Mouse (Mus musculus): ENCODE results near the gene Prss46. TPM values are rescaled to one million over a fixed set of nuclear protein-coding genes. Genes with fewer than 3 reads are reported as not detected.

Prss46 gene
- polyA plus RNA-seq, 1 experiment = not detected

GRCm38 (mm10) chr9:110880772-110881171 is 36.5 kb downstream of the Prss46 start:
- H3K4me3 ChIP-seq (replicated peaks; ENCODE audit: control insufficient read depth, low read depth, low read length) = no peak overlapping the region
- WGBS = 36% methylated on average over 4 of the region's 4 CpGs
- no peak overlapping the region for H3K27ac ChIP-seq (ENCODE audit: control insufficient read depth, insufficient read depth, low read depth, low read length, poor library complexity)
- H3K4me1 ChIP-seq (ENCODE audit: control insufficient read depth, insufficient read depth, low read length) = no peaks in the 10 kb centered on the region
- TF ChIP-seq POLR2A (IDR thresholded peaks at IDR 0.05; ENCODE audit: borderline replicate concordance, control insufficient read depth, low read depth, low read length) = no peak
- TF ChIP-seq CTCF (IDR thresholded peaks at IDR 0.05; ENCODE audit: control insufficient read depth, insufficient read depth, low read length) = no peak

- Histone ChIP-seq H3K4me3 (replicated peaks; ENCODE audit: control insufficient read depth, low read depth, low read length) (no peak overlapping the region), H3K4me1 (ENCODE audit: control insufficient read depth, insufficient read depth, low read length) (no peaks in the 10 kb centered on the region), H3K27ac (ENCODE audit: control insufficient read depth, insufficient read depth, low read depth, low read length, poor library complexity) (no peak overlapping the region)
- TF ChIP-seq CTCF (IDR thresholded peaks at IDR 0.05; ENCODE audit: control insufficient read depth, insufficient read depth, low read length) = no peak
- no peak for TF ChIP-seq POLR2A (IDR thresholded peaks at IDR 0.05; ENCODE audit: borderline replicate concordance, control insufficient read depth, low read depth, low read length)
- WGBS = 77% methylated on average over 7 of the region's 7 CpGs
These were observed 37.6 kb downstream of the Prss46 start for GRCm38 (mm10) chr9:110881953-110882352.

GRCm38 (mm10) chr9:110887388-110888303 is 43.3 kb downstream of the Prss46 start:
- H3K27ac ChIP-seq (ENCODE audit: control insufficient read depth, insufficient read depth, low read depth, low read length, poor library complexity) = no peak overlapping the region
- H3K4me3 ChIP-seq (replicated peaks; ENCODE audit: control insufficient read depth, low read depth, low read length) = no peak overlapping the region
- WGBS = 41% methylated on average over 9 of the region's 9 CpGs

GRCm38 (mm10) chr9:110888935-110889334 is 44.6 kb downstream of the Prss46 start:
- 88% methylated on average over 14 of the region's 14 CpGs for WGBS

More at GRCm38 (mm10) chr9:110887388-110888303, 43.3 kb downstream of the Prss46 start:
- no peak for TF ChIP-seq POLR2A (IDR thresholded peaks at IDR 0.05; ENCODE audit: borderline replicate concordance, control insufficient read depth, low read depth, low read length)
- no peak for TF ChIP-seq CTCF (IDR thresholded peaks at IDR 0.05; ENCODE audit: control insufficient read depth, insufficient read depth, low read length)
- H3K4me1 ChIP-seq (ENCODE audit: control insufficient read depth, insufficient read depth, low read length) = no peaks in the 10 kb centered on the region; the same call in 1 of the 2 replicates

GRCm38 (mm10) chr9:110890026-110890783 is 45.9 kb downstream of the Prss46 start:
- Histone ChIP-seq H3K27ac (ENCODE audit: control insufficient read depth, insufficient read depth, low read depth, low read length, poor library complexity) (no peak overlapping the region), H3K4me3 (replicated peaks; ENCODE audit: control insufficient read depth, low read depth, low read length) (no peak overlapping the region), H3K4me1 (ENCODE audit: control insufficient read depth, insufficient read depth, low read length) (no peaks in the 10 kb centered on the region; the same call in 1 of the 2 replicates)
- peak; percentile 16; the same call in 1 of the 2 replicates for TF ChIP-seq CTCF (IDR thresholded peaks at IDR 0.05; ENCODE audit: control insufficient read depth, insufficient read depth, low read length)
- TF ChIP-seq POLR2A (IDR thresholded peaks at IDR 0.05; ENCODE audit: borderline replicate concordance, control insufficient read depth, low read depth, low read length) = no peak
- 77% methylated on average over 21 of the region's 21 CpGs for WGBS

More at GRCm38 (mm10) chr9:110888935-110889334, 44.6 kb downstream of the Prss46 start:
- TF ChIP-seq POLR2A (IDR thresholded peaks at IDR 0.05; ENCODE audit: borderline replicate concordance, control insufficient read depth, low read depth, low read length) = no peak
- H3K4me1 ChIP-seq (ENCODE audit: control insufficient read depth, insufficient read depth, low read length) = no peaks in the 10 kb centered on the region; the same call in 1 of the 2 replicates
- H3K4me3 ChIP-seq (replicated peaks; ENCODE audit: control insufficient read depth, low read depth, low read length) = no peak overlapping the region
- H3K27ac ChIP-seq (ENCODE audit: control insufficient read depth, insufficient read depth, low read depth, low read length, poor library complexity) = no peak overlapping the region

- H3K4me1 ChIP-seq (ENCODE audit: control insufficient read depth, insufficient read depth, low read length) = no peaks in the 10 kb centered on the region; the same call in 1 of the 2 replicates
- 46% methylated on average over 12 of the region's 12 CpGs for WGBS
- H3K27ac ChIP-seq (ENCODE audit: control insufficient read depth, insufficient read depth, low read depth, low read length, poor library complexity) = no peak overlapping the region
- H3K4me3 ChIP-seq (replicated peaks; ENCODE audit: control insufficient read depth, low read depth, low read length) = no peak overlapping the region
- TF ChIP-seq POLR2A (IDR thresholded peaks at IDR 0.05; ENCODE audit: borderline replicate concordance, control insufficient read depth, low read depth, low read length) = no peak
- no peak for TF ChIP-seq CTCF (IDR thresholded peaks at IDR 0.05; ENCODE audit: control insufficient read depth, insufficient read depth, low read length)
These were observed 46.9 kb downstream of the Prss46 start for GRCm38 (mm10) chr9:110891077-110891828.

DNA sequence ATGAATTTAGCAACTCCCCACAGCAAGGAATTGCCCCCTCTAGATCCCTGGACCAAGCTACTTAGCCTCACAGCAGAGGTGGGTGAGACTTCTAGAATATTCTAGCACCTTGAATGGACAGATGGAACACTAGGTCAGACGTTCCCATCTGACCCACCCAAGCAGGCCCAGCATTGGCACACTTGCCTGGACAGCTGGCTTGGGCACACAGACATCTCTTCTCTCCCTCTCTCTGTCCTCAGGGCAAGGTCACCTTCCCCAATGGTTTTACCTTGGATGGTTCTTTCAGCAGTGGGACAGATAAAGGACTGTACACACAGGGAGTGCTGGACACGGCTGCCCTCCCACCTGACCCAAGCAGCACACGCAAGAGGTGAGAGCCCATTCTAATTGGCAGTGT is 48.2 kb downstream of the Prss46 start:
- 84% methylated on average over 3 of the region's 3 CpGs for WGBS
- H3K4me1 ChIP-seq (ENCODE audit: control insufficient read depth, insufficient read depth, low read length) = no peaks in the 10 kb centered on the region; the same call in 1 of the 2 replicates
- H3K27ac ChIP-seq (ENCODE audit: control insufficient read depth, insufficient read depth, low read depth, low read length, poor library complexity) = no peak overlapping the region
- no peak overlapping the region for H3K4me3 ChIP-seq (replicated peaks; ENCODE audit: control insufficient read depth, low read depth, low read length)
- no peak for TF ChIP-seq CTCF (IDR thresholded peaks at IDR 0.05; ENCODE audit: control insufficient read depth, insufficient read depth, low read length)

All from bone marrow, adult 2 months (tissue).